Mouse (Mus musculus) heart, embryonic 11.5 days (tissue): ENCODE measurements around the gene Mtmr2. TPM values are rescaled to one million over a fixed set of nuclear protein-coding genes. Genes with fewer than 3 reads are reported as not detected.
"Not testable (repeated sequence)": the region's sequence is repeated elsewhere in the genome, so short reads cannot be mapped to it uniquely, and the experiment has no call there.

Experiments used
- ATAC-seq: fragments of 200-750 bp; cut with Nextera tagmentation; replicated peaks from 2 replicates; pipeline ENCODE4 v1.8.0; 2017; ENCODE audit warnings: moderate library complexity; ENCODE audit not compliant: insufficient number of reproducible peaks, low FRiP score, low TSS enrichment
- H3K27ac ChIP-seq: fragments of 300-500 bp; sonication (generic); 2 replicates; pipeline ENCODE4 v1.5.1; 2014; ENCODE audit warnings: mild to moderate bottlenecking, low read depth, low read length
- H3K27me3 ChIP-seq: fragments of 300-500 bp; sonication (generic); 2 replicates; pipeline ENCODE4 v1.6.1; 2014; ENCODE audit warnings: mild to moderate bottlenecking, low read length, mixed read lengths; ENCODE audit not compliant: control insufficient read depth, insufficient read depth
- H3K36me3 ChIP-seq: fragments of 300-500 bp; sonication (generic); 2 replicates; pipeline ENCODE4 v1.6.1; 2014; ENCODE audit warnings: mild to moderate bottlenecking, low read length, moderate library complexity, mixed read lengths; ENCODE audit not compliant: control insufficient read depth, insufficient read depth
- H3K4me1 ChIP-seq: fragments of 300-500 bp; sonication (generic); 2 replicates; pipeline ENCODE4 v1.6.1; 2014; ENCODE audit warnings: low read length; ENCODE audit not compliant: control insufficient read depth, insufficient read depth
- H3K4me2 ChIP-seq: fragments of 300-500 bp; sonication (generic); 2 replicates; pipeline ENCODE4 v1.6.1; 2014; ENCODE audit warnings: mild to moderate bottlenecking, moderate library complexity
- H3K4me3 ChIP-seq: fragments of 300-500 bp; sonication (generic); 2 replicates; pipeline ENCODE4 v1.5.1; 2014; ENCODE audit warnings: low read depth, low read length
- H3K9ac ChIP-seq: fragments of 300-500 bp; sonication (generic); 2 replicates; pipeline ENCODE4 v1.6.1; 2014; ENCODE audit warnings: mild to moderate bottlenecking, low read depth, low read length, moderate library complexity
- H3K9me3 ChIP-seq: fragments of 300-500 bp; sonication (generic); replicated peaks from 2 replicates; pipeline ENCODE4 v1.6.1; 2016; ENCODE audit warnings: low read length; ENCODE audit not compliant: control insufficient read depth
- WGBS: fragments of 180-500 bp; shearing (Covaris S2); extraction: QIAGEN DNeasy Blood & Tissue Kit; methylation state at CpG from one replicate; pipeline ENCODE4 v1.1.7; 2014; ENCODE audit not compliant: insufficient replicate concordance; 5-methylcytosine and 5-hydroxymethylcytosine counted together
- polyA plus RNA-seq: library from polyadenylated mRNA; unstranded; fragments of >200 nt; fragmentation: Nextera tagmentation; extraction: Ambion mirVana; gene quantifications from 2 replicates; pipeline ENCODE4 v1.2.1, GENCODE M21; 2014

Gene Mtmr2
- polyA plus RNA-seq, 1 experiment from 2014 or later = 56.0 TPM

- ATAC-seq = no peak
- 88% methylated on average over 1 of the region's 1 CpGs for WGBS
- Histone ChIP-seq H3K36me3 (peaks cover 2% of the 10 kb centered on the region; the same call in 1 of the 2 replicates), H3K27me3 (no peaks in the 10 kb centered on the region), H3K9me3 (no peaks in the 10 kb centered on the region), H3K9ac (no peak overlapping the region), H3K4me2 (no peak overlapping the region), H3K27ac (no peak overlapping the region), H3K4me3 (no peak overlapping the region), H3K4me1 (peaks cover 5% of the 10 kb centered on the region)
These were observed 33.8 kb downstream of the Mtmr2 start for GRCm38 (mm10) chr9:13781985-13782384.

- H3K9ac ChIP-seq, H3K4me3 ChIP-seq, H3K27ac ChIP-seq, H3K9me3 ChIP-seq, ATAC-seq, H3K4me1 ChIP-seq, H3K27me3 ChIP-seq, H3K4me2 ChIP-seq: not testable (repeated sequence)
- 94% methylated on average over 7 of the region's 8 CpGs for WGBS
- peaks cover 12% of the 10 kb centered on the region for H3K36me3 ChIP-seq
These were observed 42.7 kb downstream of the Mtmr2 start for GRCm38 (mm10) chr9:13790864-13791263.

- Histone ChIP-seq H3K4me1 (no peaks in the 10 kb centered on the region), H3K4me2 (no peak overlapping the region), H3K36me3 (peaks cover 14% of the 10 kb centered on the region), H3K9ac (no peak overlapping the region), H3K4me3 (no peak overlapping the region), H3K27ac (no peak overlapping the region), H3K27me3 (no peaks in the 10 kb centered on the region), H3K9me3 (no peaks in the 10 kb centered on the region)
- 70% methylated on average over 1 of the region's 1 CpGs for WGBS
- ATAC-seq = no peak
These were observed 46.1 kb downstream of the Mtmr2 start for GRCm38 (mm10) chr9:13794302-13794701.

GRCm38 (mm10) chr9:13794756-13795155 lies 46.5 kb downstream of the Mtmr2 start:
- H3K9me3 ChIP-seq = no peaks in the 10 kb centered on the region
- 76% methylated on average over 2 of the region's 2 CpGs for WGBS
- H3K36me3 ChIP-seq = peaks cover 17% of the 10 kb centered on the region
- H3K4me1 ChIP-seq = no peaks in the 10 kb centered on the region
- H3K27me3 ChIP-seq = no peaks in the 10 kb centered on the region
- ATAC-seq = no peak
- no peak overlapping the region for H3K4me3 ChIP-seq
- no peak overlapping the region for H3K9ac ChIP-seq
- H3K27ac ChIP-seq = no peak overlapping the region
- no peak overlapping the region for H3K4me2 ChIP-seq

GRCm38 (mm10) chr9:13804480-13804879 lies 56.3 kb downstream of the Mtmr2 start:
- no peak for ATAC-seq
- Histone ChIP-seq H3K4me1 (no peaks in the 10 kb centered on the region), H3K4me3 (no peak overlapping the region), H3K36me3 (peaks cover 27% of the 10 kb centered on the region), H3K9ac (no peak overlapping the region), H3K4me2 (no peak overlapping the region), H3K27me3 (no peaks in the 10 kb centered on the region), H3K27ac (no peak overlapping the region), H3K9me3 (no peaks in the 10 kb centered on the region)
- 73% methylated on average over 1 of the region's 1 CpGs for WGBS

DNA sequence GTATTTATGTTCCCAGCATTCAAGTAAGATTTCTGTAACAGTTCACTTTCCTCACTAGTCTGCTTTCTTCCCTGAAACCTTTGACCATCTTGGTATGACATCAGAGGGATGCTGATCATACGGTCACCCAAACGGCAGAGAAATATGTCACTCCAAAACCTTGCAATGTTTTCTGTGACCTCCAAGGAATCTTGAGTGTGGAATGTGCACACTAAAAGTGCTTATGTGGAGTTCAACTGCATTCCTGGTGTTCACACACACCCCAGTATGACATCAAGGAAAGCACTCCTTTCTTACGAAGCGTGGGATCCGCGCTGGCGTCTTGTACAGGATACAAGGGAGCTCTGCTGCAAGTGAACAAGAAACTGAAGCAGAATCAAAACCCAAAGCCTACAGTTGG lies 58.6 kb downstream of the Mtmr2 start:
- H3K27ac ChIP-seq = no peak overlapping the region
- no peak overlapping the region for H3K4me3 ChIP-seq
- H3K36me3 ChIP-seq = peaks cover 32% of the 10 kb centered on the region
- no peak overlapping the region for H3K9ac ChIP-seq
- 91% methylated on average over 7 of the region's 7 CpGs for WGBS
- no peak overlapping the region for H3K4me2 ChIP-seq
- no peak for ATAC-seq
- H3K9me3 ChIP-seq = no peaks in the 10 kb centered on the region
- no peaks in the 10 kb centered on the region for H3K27me3 ChIP-seq
- H3K4me1 ChIP-seq = no peaks in the 10 kb centered on the region

GRCm38 (mm10) chr9:13807657-13808056 lies 59.4 kb downstream of the Mtmr2 start:
- 90% methylated on average over 5 of the region's 5 CpGs for WGBS
- peaks cover 36% of the 10 kb centered on the region for H3K36me3 ChIP-seq
- no peak overlapping the region for H3K4me3 ChIP-seq
- H3K9me3 ChIP-seq = no peaks in the 10 kb centered on the region
- no peaks in the 10 kb centered on the region for H3K4me1 ChIP-seq
- H3K4me2 ChIP-seq = no peak overlapping the region
- H3K27me3 ChIP-seq = no peaks in the 10 kb centered on the region
- H3K27ac ChIP-seq = no peak overlapping the region
- ATAC-seq = no peak
- H3K9ac ChIP-seq = no peak overlapping the region

DNA sequence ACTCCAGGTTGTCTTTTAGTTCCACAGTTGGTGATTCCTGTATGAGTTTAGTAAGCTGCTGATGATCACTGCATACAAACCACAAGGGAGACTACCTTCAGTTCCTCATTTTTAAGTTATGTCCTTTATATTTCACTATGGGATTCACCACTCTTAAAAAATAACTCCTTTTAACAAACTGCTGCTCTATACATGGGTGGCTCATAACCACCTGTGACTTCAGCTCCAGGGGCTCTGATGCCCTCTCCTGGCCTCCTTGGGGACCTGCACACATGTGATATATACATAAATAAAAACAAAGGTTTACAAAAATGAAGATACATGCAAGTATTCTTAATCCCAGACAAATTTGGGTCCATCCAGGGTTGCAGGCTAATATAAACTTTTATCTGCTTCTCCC lies 61.7 kb downstream of the Mtmr2 start:
- Histone ChIP-seq H3K36me3 (peaks cover 42% of the 10 kb centered on the region), H3K4me3 (no peak overlapping the region), H3K9me3 (no peaks in the 10 kb centered on the region), H3K9ac (no peak overlapping the region), H3K4me1 (no peaks in the 10 kb centered on the region), H3K27ac (no peak overlapping the region), H3K27me3 (no peaks in the 10 kb centered on the region), H3K4me2 (no peak overlapping the region)
- ATAC-seq = no peak

- WGBS = 93% methylated on average over 9 of the region's 9 CpGs
- Histone ChIP-seq H3K4me2 (no peak overlapping the region), H3K36me3 (peaks cover 48% of the 10 kb centered on the region), H3K4me3 (no peak overlapping the region), H3K9ac (no peak overlapping the region), H3K4me1 (no peaks in the 10 kb centered on the region), H3K9me3 (no peaks in the 10 kb centered on the region), H3K27ac (no peak overlapping the region), H3K27me3 (no peaks in the 10 kb centered on the region)
- no peak for ATAC-seq
These were observed 70.2 kb downstream of the Mtmr2 start for GRCm38 (mm10) chr9:13818369-13818768.
